Mouse (Mus musculus): ENCODE measurements at regions not wholly inside any gene's neighbourhood (a gene's known extent, or its start where the extent isn't known, plus 50 kb on each side); places are given as distances from the start of the nearest gene placed in this dataset.

GRCm38 (mm10) chr7:37360171-37360570 lies 413.3 kb downstream of the Zfp536 start:
- WGBS = 24% methylated on average over 3 of the region's 3 CpGs
- peak; percentile 8 for DNase-seq

GRCm38 (mm10) chr7:37361802-37362441 lies 411.5 kb downstream of the Zfp536 start:
- no peaks in the 10 kb centered on the region for H3K36me3 ChIP-seq (ENCODE audit: control insufficient read depth, insufficient read depth, low read length)
- peak; percentile 26 for DNase-seq
- 3% methylated on average over 16 of the region's 16 CpGs for WGBS
- TF ChIP-seq POLR2A (IDR thresholded peaks at IDR 0.05; ENCODE audit: low read depth, low read length) = no peak
- TF ChIP-seq CTCF (conservative IDR thresholded peaks at IDR 0.05; ENCODE audit: insufficient read depth, insufficient read length, low read depth, low read length) = no peak
- no peaks in the 10 kb centered on the region for H3K27me3 ChIP-seq (replicated peaks; ENCODE audit: control insufficient read depth, insufficient read depth, low read length)
- no peaks in the 10 kb centered on the region for H3K4me1 ChIP-seq (ENCODE audit: control insufficient read depth, insufficient read depth, low read length)
- no peak overlapping the region for H3K27ac ChIP-seq (ENCODE audit: insufficient read depth, low read depth, low read length)
- peak overlapping the region; percentile 32 for H3K4me3 ChIP-seq (ENCODE audit: insufficient read depth, low read depth, low read length)

More at GRCm38 (mm10) chr7:37360171-37360570, 413.3 kb downstream of the Zfp536 start:
- H3K4me3 ChIP-seq (ENCODE audit: insufficient read depth, low read depth, low read length) = no peak overlapping the region
- H3K27me3 ChIP-seq (replicated peaks; ENCODE audit: control insufficient read depth, insufficient read depth, low read length) = no peaks in the 10 kb centered on the region
- no peaks in the 10 kb centered on the region for H3K36me3 ChIP-seq (ENCODE audit: control insufficient read depth, insufficient read depth, low read length)
- H3K27ac ChIP-seq (ENCODE audit: insufficient read depth, low read depth, low read length) = no peak overlapping the region
- TF ChIP-seq CTCF (conservative IDR thresholded peaks at IDR 0.05; ENCODE audit: insufficient read depth, insufficient read length, low read depth, low read length) (peak; percentile 78), POLR2A (IDR thresholded peaks at IDR 0.05; ENCODE audit: low read depth, low read length) (no peak)
- H3K4me1 ChIP-seq (ENCODE audit: control insufficient read depth, insufficient read depth, low read length) = no peaks in the 10 kb centered on the region

GRCm38 (mm10) chr7:37362879-37363278 lies 410.6 kb downstream of the Zfp536 start:
- Histone ChIP-seq H3K27ac (ENCODE audit: insufficient read depth, low read depth, low read length) (no peak overlapping the region), H3K4me3 (ENCODE audit: insufficient read depth, low read depth, low read length) (no peak overlapping the region)
- WGBS = 46% methylated on average over 8 of the region's 8 CpGs

GRCm38 (mm10) chr7:37363629-37364175 lies 409.7 kb downstream of the Zfp536 start:
- no peak for DNase-seq
- no peaks in the 10 kb centered on the region for H3K36me3 ChIP-seq (ENCODE audit: control insufficient read depth, insufficient read depth, low read length)
- H3K4me1 ChIP-seq (ENCODE audit: control insufficient read depth, insufficient read depth, low read length) = no peaks in the 10 kb centered on the region
- H3K4me3 ChIP-seq (ENCODE audit: insufficient read depth, low read depth, low read length) = no peak overlapping the region
- no peak for TF ChIP-seq CTCF (conservative IDR thresholded peaks at IDR 0.05; ENCODE audit: insufficient read depth, insufficient read length, low read depth, low read length)
- no peak for TF ChIP-seq POLR2A (IDR thresholded peaks at IDR 0.05; ENCODE audit: low read depth, low read length)
- no peak overlapping the region for H3K27ac ChIP-seq (ENCODE audit: insufficient read depth, low read depth, low read length)
- 46% methylated on average over 10 of the region's 10 CpGs for WGBS
- no peaks in the 10 kb centered on the region for H3K27me3 ChIP-seq (replicated peaks; ENCODE audit: control insufficient read depth, insufficient read depth, low read length)

More at GRCm38 (mm10) chr7:37362879-37363278, 410.6 kb downstream of the Zfp536 start:
- H3K4me1 ChIP-seq (ENCODE audit: control insufficient read depth, insufficient read depth, low read length) = no peaks in the 10 kb centered on the region
- no peak for DNase-seq
- TF ChIP-seq POLR2A (IDR thresholded peaks at IDR 0.05; ENCODE audit: low read depth, low read length) = no peak
- no peak for TF ChIP-seq CTCF (conservative IDR thresholded peaks at IDR 0.05; ENCODE audit: insufficient read depth, insufficient read length, low read depth, low read length)
- H3K27me3 ChIP-seq (replicated peaks; ENCODE audit: control insufficient read depth, insufficient read depth, low read length) = no peaks in the 10 kb centered on the region
- H3K36me3 ChIP-seq (ENCODE audit: control insufficient read depth, insufficient read depth, low read length) = no peaks in the 10 kb centered on the region

GRCm38 (mm10) chr7:37364221-37364620 lies 409.2 kb downstream of the Zfp536 start:
- WGBS = 53% methylated on average over 9 of the region's 9 CpGs
- TF ChIP-seq POLR2A (IDR thresholded peaks at IDR 0.05; ENCODE audit: low read depth, low read length) (no peak), CTCF (conservative IDR thresholded peaks at IDR 0.05; ENCODE audit: insufficient read depth, insufficient read length, low read depth, low read length) (no peak)
- no peak overlapping the region for H3K27ac ChIP-seq (ENCODE audit: insufficient read depth, low read depth, low read length)

GRCm38 (mm10) chr7:37366006-37366405 lies 407.4 kb downstream of the Zfp536 start:
- Histone ChIP-seq H3K27me3 (replicated peaks; ENCODE audit: control insufficient read depth, insufficient read depth, low read length) (no peaks in the 10 kb centered on the region), H3K36me3 (ENCODE audit: control insufficient read depth, insufficient read depth, low read length) (no peaks in the 10 kb centered on the region), H3K4me3 (ENCODE audit: insufficient read depth, low read depth, low read length) (no peak overlapping the region), H3K4me1 (ENCODE audit: control insufficient read depth, insufficient read depth, low read length) (no peaks in the 10 kb centered on the region), H3K27ac (ENCODE audit: insufficient read depth, low read depth, low read length) (no peak overlapping the region)
- no peak for DNase-seq
- 84% methylated on average over 19 of the region's 19 CpGs for WGBS
- TF ChIP-seq CTCF (conservative IDR thresholded peaks at IDR 0.05; ENCODE audit: insufficient read depth, insufficient read length, low read depth, low read length) (no peak), POLR2A (IDR thresholded peaks at IDR 0.05; ENCODE audit: low read depth, low read length) (no peak)

More at GRCm38 (mm10) chr7:37364221-37364620, 409.2 kb downstream of the Zfp536 start:
- Histone ChIP-seq H3K4me3 (ENCODE audit: insufficient read depth, low read depth, low read length) (no peak overlapping the region), H3K4me1 (ENCODE audit: control insufficient read depth, insufficient read depth, low read length) (no peaks in the 10 kb centered on the region), H3K36me3 (ENCODE audit: control insufficient read depth, insufficient read depth, low read length) (no peaks in the 10 kb centered on the region), H3K27me3 (replicated peaks; ENCODE audit: control insufficient read depth, insufficient read depth, low read length) (no peaks in the 10 kb centered on the region)
- no peak for DNase-seq

- TF ChIP-seq CTCF (conservative IDR thresholded peaks at IDR 0.05; ENCODE audit: insufficient read depth, insufficient read length, low read depth, low read length) = peak; percentile 33; the same call in 1 of the 2 replicates
- TF ChIP-seq POLR2A (IDR thresholded peaks at IDR 0.05; ENCODE audit: low read depth, low read length) = no peak
- H3K36me3 ChIP-seq (ENCODE audit: control insufficient read depth, insufficient read depth, low read length) = no peaks in the 10 kb centered on the region
- 69% methylated on average over 4 of the region's 4 CpGs for WGBS
- no peak for DNase-seq
- H3K27me3 ChIP-seq (replicated peaks; ENCODE audit: control insufficient read depth, insufficient read depth, low read length) = no peaks in the 10 kb centered on the region
- no peak overlapping the region for H3K4me3 ChIP-seq (ENCODE audit: insufficient read depth, low read depth, low read length)
- no peak overlapping the region for H3K27ac ChIP-seq (ENCODE audit: insufficient read depth, low read depth, low read length)
- H3K4me1 ChIP-seq (ENCODE audit: control insufficient read depth, insufficient read depth, low read length) = no peaks in the 10 kb centered on the region
These were observed 403.7 kb downstream of the Zfp536 start for GRCm38 (mm10) chr7:37369698-37370097.

Data from kidney, adult 2 months (tissue).